Mouse (Mus musculus) megakaryocyte, embryonic 14.5 days (primary cell): ENCODE results near the gene Ube3b. TPM values are rescaled to one million over a fixed set of nuclear protein-coding genes. Genes with fewer than 3 reads are reported as not detected.

Experiments
- H3K27me3 ChIP-seq: replicated peaks from 2 replicates; pipeline ENCODE3; 2012; ENCODE audit warnings: inconsistent platforms
- H3K36me3 ChIP-seq: replicated peaks from 2 replicates; pipeline ENCODE3; 2012; ENCODE audit warnings: low read length, inconsistent platforms, mixed read lengths
- H3K4me1 ChIP-seq: 2 replicates; pipeline ENCODE4 v1.6.1; 2012; ENCODE audit warnings: inconsistent platforms
- H3K4me3 ChIP-seq: replicated peaks from 2 replicates; pipeline ENCODE3; 2012; ENCODE audit warnings: moderate library complexity, mild to moderate bottlenecking, inconsistent platforms
- H3K9me3 ChIP-seq: 2 replicates; pipeline ENCODE4 v1.6.1; 2012; ENCODE audit warnings: inconsistent platforms
- FLI1 ChIP-seq: IDR thresholded peaks from 2 replicates; pipeline ENCODE4 v1.6.1; 2012; ENCODE audit warnings: low read length, inconsistent platforms, mixed read lengths
- GATA1 ChIP-seq: IDR thresholded peaks from 3 replicates; pipeline ENCODE4 v1.6.1; 2012; ENCODE audit warnings: mixed read lengths, low read length, inconsistent platforms, borderline replicate concordance
- polyA plus RNA-seq: library from polyadenylated mRNA; stranded (reverse); fragments of >175 nt; gene quantifications from 2 replicates; pipeline ENCODE4 v1.2.3, GENCODE M21; 2012; ENCODE audit warnings: low replicate concordance; ENCODE audit not compliant: insufficient read depth

Gene Ube3b
- polyA plus RNA-seq, 1 experiment, result 32.0 TPM

DNA sequence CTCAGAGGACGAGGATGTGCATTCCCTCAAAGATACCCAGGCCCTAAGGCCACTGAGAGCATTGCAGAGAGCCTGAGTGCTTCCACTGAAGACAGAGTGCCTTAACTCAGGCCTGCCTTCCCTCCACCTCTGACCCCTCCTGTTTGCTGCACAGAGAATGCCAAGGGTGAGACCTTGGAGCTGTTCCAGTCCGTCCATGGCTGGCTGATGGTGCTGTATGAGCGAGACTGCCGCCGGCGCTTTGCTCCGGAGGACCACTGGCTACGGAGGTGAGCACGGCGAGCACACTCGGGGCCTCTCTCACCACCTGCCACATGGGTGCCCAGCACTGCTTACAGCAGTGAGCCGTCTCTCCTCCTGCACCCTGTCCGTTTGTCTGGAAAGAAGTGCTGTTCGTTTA is 26.2 kb downstream of the Ube3b start:
- peaks cover 100% of the 10 kb centered on the region for H3K36me3 ChIP-seq
- H3K9me3 ChIP-seq, result no peaks in the 10 kb centered on the region
- H3K27me3 ChIP-seq, result no peaks in the 10 kb centered on the region
- TF ChIP-seq FLI1 (no peak), GATA1 (no peak)
- peaks cover 32% of the 10 kb centered on the region for H3K4me1 ChIP-seq
- no peak overlapping the region for H3K4me3 ChIP-seq

DNA sequence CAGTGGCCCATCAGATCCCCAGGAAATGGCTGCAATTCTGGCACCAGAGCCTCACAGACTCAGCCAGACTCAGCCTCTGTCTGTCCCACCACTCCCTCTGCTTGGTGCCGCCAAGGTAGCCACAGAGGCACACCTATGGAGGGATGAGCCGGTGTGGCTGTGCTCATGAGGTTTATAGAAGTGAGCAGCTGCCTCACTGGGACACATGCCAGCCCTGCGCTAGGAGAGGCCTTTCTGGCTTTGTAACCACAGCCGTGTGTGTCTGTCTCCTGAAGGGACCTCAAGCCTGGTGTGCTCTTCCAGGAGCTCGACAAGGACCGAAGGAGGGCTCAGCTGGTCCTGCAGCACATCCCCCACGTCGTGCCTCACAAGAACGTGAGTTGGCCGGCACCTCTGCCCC is 26.9 kb downstream of the Ube3b start:
- H3K36me3 ChIP-seq, result peaks cover 100% of the 10 kb centered on the region
- no peaks in the 10 kb centered on the region for H3K9me3 ChIP-seq
- TF ChIP-seq GATA1 (no peak), FLI1 (no peak)
- no peak overlapping the region for H3K4me3 ChIP-seq
- peaks cover 36% of the 10 kb centered on the region for H3K4me1 ChIP-seq
- no peaks in the 10 kb centered on the region for H3K27me3 ChIP-seq

DNA sequence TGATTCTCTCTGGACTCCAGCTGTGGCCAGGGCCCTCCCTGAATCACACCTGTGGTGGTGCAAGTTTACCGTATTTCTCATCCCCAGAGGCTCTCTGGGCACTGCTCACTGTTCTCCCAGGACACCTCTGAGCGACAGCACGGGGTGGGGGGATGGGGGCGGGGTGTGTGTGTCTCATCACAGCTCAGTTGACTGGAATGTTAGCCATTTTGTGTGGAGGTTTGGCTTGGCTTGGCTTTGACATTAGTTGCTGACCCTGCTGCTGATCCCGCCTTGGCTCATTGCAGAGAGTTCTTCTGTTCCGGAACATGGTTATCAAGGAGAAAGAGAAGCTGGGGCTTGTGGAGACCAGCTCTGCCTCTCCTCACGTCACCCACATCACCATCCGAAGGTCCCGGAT is 27.4 kb downstream of the Ube3b start:
- H3K4me3 ChIP-seq, result no peak overlapping the region
- no peaks in the 10 kb centered on the region for H3K9me3 ChIP-seq
- H3K36me3 ChIP-seq, result peaks cover 100% of the 10 kb centered on the region
- peaks cover 36% of the 10 kb centered on the region for H3K4me1 ChIP-seq
- no peaks in the 10 kb centered on the region for H3K27me3 ChIP-seq
- TF ChIP-seq GATA1 (no peak), FLI1 (no peak)

DNA sequence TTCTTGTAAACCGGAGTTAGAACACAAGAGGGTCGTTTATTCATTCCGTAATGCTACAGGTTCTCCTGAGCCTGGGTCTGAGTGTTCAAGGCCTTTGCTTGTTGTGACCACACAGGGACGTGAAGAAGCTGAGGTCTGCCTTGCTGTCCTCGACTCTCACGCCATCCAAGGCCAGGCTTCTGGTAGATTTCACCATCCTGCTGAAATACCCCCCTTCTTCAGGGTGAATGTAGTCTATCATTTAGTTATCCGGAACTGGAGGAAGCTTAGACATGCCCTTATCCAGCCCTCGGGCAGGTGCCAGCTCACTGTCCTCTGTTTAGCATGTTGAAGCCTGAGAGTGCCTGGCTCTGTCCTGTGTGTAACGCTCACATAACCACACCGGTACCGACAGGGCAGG is 28.4 kb downstream of the Ube3b start:
- no peaks in the 10 kb centered on the region for H3K27me3 ChIP-seq
- peaks cover 100% of the 10 kb centered on the region for H3K36me3 ChIP-seq
- peaks cover 36% of the 10 kb centered on the region for H3K4me1 ChIP-seq
- H3K9me3 ChIP-seq, result no peaks in the 10 kb centered on the region
- H3K4me3 ChIP-seq, result no peak overlapping the region
- TF ChIP-seq GATA1 (no peak), FLI1 (no peak)

DNA sequence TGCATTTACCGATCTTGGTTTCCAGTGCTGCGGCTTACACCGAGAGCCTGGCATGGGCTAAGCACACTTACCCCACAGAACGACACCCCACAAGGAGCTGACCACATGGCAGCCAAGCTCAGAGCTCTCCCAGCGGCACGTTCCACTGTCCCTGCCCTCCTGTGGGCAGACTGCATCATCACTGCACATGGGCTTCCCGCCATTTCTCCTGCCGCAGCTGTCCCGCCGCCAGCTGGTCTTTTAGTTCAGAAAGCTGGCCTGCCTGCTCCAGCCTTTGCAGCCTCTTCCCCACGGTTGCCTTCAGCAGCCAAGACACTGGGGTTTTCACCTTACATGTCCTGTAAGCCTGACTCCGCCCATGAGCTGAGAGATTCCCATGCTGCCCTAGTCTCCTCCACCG is 30.0 kb downstream of the Ube3b start:
- peaks cover 100% of the 10 kb centered on the region for H3K36me3 ChIP-seq
- peaks cover 36% of the 10 kb centered on the region for H3K4me1 ChIP-seq
- no peaks in the 10 kb centered on the region for H3K9me3 ChIP-seq
- no peak for TF ChIP-seq FLI1
- no peak for TF ChIP-seq GATA1
- no peaks in the 10 kb centered on the region for H3K27me3 ChIP-seq
- H3K4me3 ChIP-seq, result no peak overlapping the region

DNA sequence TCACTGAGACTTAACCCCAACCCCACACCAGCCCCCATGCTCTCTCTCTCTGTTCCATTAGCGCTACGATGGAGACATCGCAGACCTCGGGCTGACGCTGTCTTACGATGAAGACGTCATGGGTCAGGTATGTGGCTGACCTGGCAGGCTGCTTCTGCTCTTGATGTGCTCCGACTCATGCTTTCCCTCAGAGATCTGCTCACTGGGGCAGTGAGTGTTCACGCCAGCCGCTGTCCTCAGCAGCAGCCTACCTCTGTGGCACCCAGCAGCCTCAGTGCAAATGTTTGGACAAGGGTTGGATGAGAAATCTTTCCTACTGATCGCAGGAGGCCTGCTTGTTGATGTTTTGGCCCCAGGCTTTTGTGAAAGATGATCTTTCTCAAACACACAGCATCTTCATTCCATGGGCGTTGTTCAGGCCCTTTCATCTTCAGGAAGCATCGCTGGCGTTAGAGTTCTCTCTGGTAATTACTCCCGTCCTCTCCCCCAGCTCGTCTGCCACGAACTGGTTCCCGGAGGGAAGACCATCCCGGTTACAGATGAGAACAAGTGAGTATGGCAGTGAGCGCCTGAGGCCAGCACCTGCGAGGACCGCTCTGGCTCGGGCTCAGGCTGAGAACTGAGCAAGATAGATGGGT is 32.1 kb downstream of the Ube3b start:
- TF ChIP-seq FLI1 (no peak), GATA1 (no peak)
- H3K9me3 ChIP-seq, result no peaks in the 10 kb centered on the region
- peaks cover 100% of the 10 kb centered on the region for H3K36me3 ChIP-seq
- H3K4me3 ChIP-seq, result no peak overlapping the region
- no peaks in the 10 kb centered on the region for H3K27me3 ChIP-seq
- H3K4me1 ChIP-seq, result peaks cover 43% of the 10 kb centered on the region

DNA sequence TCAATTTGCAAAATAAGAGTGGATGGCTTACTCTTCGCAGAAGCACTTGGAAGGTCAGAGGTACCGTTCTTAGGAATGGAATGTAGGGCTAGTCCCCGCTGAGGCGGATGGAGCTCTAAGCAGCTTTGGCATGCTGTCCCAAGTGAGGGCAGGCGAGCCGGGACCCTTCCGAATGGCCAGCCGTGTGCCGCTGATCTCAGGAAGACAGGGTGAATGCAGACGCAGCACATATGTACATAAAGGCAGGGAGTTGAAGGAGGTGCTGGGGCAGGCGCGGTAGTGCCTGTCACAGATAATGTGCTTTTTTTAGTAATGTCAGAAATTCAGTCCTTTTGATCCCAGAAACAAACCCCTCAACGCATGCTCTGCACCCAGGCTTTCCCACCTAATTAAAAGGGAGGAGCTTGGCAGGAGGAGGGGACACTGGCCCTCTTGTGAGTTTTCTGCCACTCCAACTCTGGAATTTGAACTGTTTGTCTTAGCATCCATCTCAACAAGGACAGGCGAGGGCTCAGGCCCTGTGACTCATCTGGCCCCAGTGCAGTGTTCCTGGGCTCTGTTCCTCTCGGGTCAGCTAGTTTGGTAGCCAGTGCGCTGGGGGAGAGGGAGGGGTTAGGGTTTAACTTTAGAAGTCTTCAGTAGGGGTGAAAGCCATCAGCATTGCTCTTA is 32.8 kb downstream of the Ube3b start:
- Histone ChIP-seq H3K4me3 (no peak overlapping the region), H3K4me1 (peaks cover 45% of the 10 kb centered on the region), H3K27me3 (no peaks in the 10 kb centered on the region), H3K9me3 (no peaks in the 10 kb centered on the region), H3K36me3 (peaks cover 100% of the 10 kb centered on the region)
- no peak for TF ChIP-seq GATA1

DNA sequence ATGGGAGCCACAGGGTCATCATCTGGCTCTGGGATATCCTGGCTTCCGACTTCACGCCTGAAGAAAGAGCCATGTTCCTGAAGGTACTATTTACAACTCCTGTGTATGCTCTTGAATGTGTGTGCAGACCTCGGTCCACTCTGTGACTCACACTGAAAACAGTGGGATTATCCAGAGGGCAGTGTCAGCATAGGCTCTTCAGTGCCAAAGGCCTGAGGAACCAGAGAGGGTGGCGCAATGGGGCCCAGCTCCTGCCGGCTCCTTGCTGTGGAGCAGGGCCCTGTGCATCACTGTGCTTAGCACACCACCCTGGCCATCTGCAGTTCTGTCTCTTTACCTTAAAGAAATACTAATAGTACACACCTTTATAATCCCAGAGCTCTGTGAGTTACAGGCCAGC is 35.2 kb downstream of the Ube3b start:
- H3K4me1 ChIP-seq, result peaks cover 31% of the 10 kb centered on the region
- TF ChIP-seq FLI1 (no peak), GATA1 (no peak)
- no peak overlapping the region for H3K4me3 ChIP-seq
- peaks cover 100% of the 10 kb centered on the region for H3K36me3 ChIP-seq
- H3K9me3 ChIP-seq, result no peaks in the 10 kb centered on the region
- no peaks in the 10 kb centered on the region for H3K27me3 ChIP-seq

DNA sequence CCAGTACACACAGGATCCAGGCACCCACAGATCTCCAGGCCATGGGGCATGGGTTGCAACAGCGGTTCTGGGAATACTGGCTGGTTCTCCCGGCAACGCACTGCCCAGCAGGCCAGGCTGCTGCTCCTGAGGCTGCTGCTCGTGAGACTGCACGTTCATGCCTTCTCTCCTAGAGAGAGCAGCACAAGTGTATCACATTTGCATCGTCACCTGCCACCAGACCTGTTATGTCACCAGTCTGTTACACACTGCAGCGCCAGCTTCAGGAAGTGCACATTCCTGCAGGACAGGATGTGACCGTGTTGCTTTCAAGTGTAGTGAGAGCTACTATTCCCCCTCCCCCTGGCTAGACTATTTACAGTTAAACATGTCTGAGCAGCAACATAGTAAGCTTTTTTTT is 36.4 kb downstream of the Ube3b start:
- Histone ChIP-seq H3K9me3 (no peaks in the 10 kb centered on the region), H3K27me3 (no peaks in the 10 kb centered on the region), H3K36me3 (peaks cover 100% of the 10 kb centered on the region), H3K4me3 (peak overlapping the region; percentile 44), H3K4me1 (peaks cover 18% of the 10 kb centered on the region)
- TF ChIP-seq FLI1 (no peak), GATA1 (no peak)

DNA sequence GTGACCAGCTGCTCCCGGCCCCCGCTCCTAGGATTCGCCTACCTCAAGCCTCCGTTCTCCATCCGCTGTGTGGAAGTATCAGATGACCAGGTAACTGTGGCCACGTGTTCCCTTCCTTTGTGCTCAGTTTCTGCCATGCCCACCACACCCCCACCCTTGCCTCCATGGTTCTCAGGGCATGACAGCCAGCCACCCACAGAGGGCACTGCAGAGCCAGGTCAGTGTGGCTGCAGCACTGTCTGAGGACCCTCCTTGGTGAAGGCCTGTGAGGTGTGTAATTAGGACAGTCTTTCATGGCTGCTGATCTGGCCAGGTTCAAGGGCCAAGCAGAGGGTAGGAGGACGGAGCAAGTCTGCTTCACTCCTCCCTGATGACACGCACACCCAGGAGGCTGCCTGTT is 38.1 kb downstream of the Ube3b start:
- Histone ChIP-seq H3K4me1 (peaks cover 17% of the 10 kb centered on the region), H3K4me3 (no peak overlapping the region), H3K9me3 (no peaks in the 10 kb centered on the region), H3K36me3 (peaks cover 93% of the 10 kb centered on the region), H3K27me3 (no peaks in the 10 kb centered on the region)
- TF ChIP-seq GATA1 (no peak), FLI1 (no peak)
